Mouse (Mus musculus): ENCODE results near the gene Fcgr4.

DNA sequence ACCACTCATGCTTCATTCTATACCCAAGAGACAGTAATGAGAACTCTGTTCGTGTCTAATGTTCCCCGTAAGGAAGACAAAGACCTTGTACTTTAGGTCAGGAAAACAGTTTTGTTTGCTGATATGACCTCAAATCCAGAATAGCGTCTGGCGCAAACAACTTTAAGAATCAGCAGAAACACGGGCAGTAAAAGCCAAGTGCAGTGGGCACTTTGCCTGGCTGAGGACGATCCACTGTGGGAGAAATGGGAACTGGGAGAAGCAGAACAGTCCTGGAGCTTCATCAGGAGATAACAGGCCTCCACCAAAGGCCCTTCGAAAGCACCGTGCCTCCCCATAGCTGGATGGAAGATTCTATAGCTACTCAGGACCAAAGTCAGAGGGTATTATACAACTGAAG lies 44.5 kb upstream of the Fcgr4 start:
- TF ChIP-seq CTCF (IDR thresholded peaks at IDR 0.05; ENCODE audit: low read depth) (no peak), EP300 (optimal IDR thresholded peaks at IDR 0.05) (no peak)
